ENCODE assay signal across 1 mouse cellular context in the genomic region with DNA sequence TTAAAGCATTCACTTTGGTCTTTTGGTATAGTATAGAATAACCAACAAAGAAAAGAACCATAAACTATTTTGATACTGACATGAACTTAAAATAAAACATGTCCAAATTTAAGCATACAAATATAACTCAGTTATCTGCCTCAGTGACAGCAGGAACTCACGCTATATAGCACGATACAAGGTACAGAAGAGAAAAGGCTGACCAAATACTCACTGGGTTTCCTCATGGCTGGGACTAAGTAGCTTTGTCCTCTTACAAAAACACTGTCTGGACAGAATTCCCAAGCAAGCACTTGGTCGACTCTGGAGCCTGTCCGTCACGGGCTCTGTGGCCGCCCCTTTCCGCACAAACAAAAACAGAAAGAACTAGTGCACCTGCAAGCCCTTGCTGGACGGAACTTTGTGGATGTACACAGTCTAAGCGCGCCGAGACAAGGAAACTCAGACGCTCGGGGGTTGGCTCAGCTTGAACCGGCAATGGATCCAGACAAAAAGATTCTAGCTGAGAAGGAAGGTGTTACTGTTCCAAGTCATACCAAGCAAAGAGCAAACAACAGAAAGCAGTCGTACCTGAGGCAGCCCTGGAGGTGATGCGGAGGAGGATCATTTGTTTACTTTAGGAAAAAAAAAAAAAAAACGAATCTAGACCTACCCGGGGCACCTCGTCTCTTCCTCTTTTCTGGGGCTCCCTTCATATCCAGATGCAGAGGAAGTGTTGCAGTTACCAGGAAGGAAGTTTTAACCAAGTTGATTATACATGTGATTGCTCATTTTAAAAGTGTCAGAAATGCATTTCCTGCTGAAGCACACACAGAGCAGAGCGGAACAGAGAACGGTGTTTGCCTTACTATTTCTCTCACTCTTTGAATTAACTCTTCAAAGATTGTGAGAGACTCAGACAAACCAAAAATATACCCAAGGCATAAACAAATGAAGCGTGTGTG.
TF ChIP-seq lines count a peak whose summit lies in the region.

Gene Pik3cg (minus strand): TSS at position 712 of the 944 bp plus-strand sequence.

TF ChIP-seq in CH12.LX, 34 proteins besides CTCF, POLR2A, EP300 and RAD21 (continued from another document):
- peak; percentile 75 for TF ChIP-seq MAX (IDR thresholded peaks at IDR 0.05; ENCODE audit: low read length)
- TF ChIP-seq USF2 (conservative IDR thresholded peaks at IDR 0.05; ENCODE audit: low read depth, low read length) = no peak
- TF ChIP-seq E2F4 (IDR thresholded peaks at IDR 0.05; ENCODE audit: insufficient replicate concordance, low read depth, low read length) = no peak
- TF ChIP-seq MEF2A (IDR thresholded peaks at IDR 0.05; ENCODE audit: borderline replicate concordance, low read depth, low read length) = 0 out of 2 replicates have a peak, but pooled peaks have one; percentile 11
- peak; percentile 84 for TF ChIP-seq SIN3A (IDR thresholded peaks at IDR 0.05; ENCODE audit: low read length)
- TF ChIP-seq SMC3 (IDR thresholded peaks at IDR 0.05; ENCODE audit: low read depth, low read length) = no peak
- TF ChIP-seq ZNF384 (IDR thresholded peaks at IDR 0.05; ENCODE audit: low read depth, low read length) = peak; percentile 95
- no peak for TF ChIP-seq ZC3H11A (IDR thresholded peaks at IDR 0.05; ENCODE audit: low read depth, low read length)
- peak; percentile 74 for TF ChIP-seq IRF4 (IDR thresholded peaks at IDR 0.05; ENCODE audit: low read depth, low read length)
- 0 out of 2 replicates have a peak, but pooled peaks have one; percentile 28 for TF ChIP-seq MAZ (IDR thresholded peaks at IDR 0.05; ENCODE audit: low read depth, low read length)
- peak; percentile 72 for TF ChIP-seq ETS1 (conservative IDR thresholded peaks at IDR 0.05; ENCODE audit: low read depth, low read length)
- no peak for TF ChIP-seq NRF1 (IDR thresholded peaks at IDR 0.05; ENCODE audit: low read depth, low read length)
- peak; percentile 68 for TF ChIP-seq CHD2 (IDR thresholded peaks at IDR 0.05; ENCODE audit: low read length)
- peak; percentile 48; the same call in 1 of the 2 replicates for TF ChIP-seq MYC (IDR thresholded peaks at IDR 0.05; ENCODE audit: low read depth, low read length)
